Mouse (Mus musculus) embryonic facial prominence, embryonic 15.5 days (tissue): ENCODE measurements around the gene Actl6b. TPM values are rescaled to one million over a fixed set of nuclear protein-coding genes. Genes with fewer than 3 reads are reported as not detected.

Experiments used
- ATAC-seq: fragments of 200-750 bp; cut with Nextera tagmentation; 2 replicates; pipeline ENCODE4 v1.8.0; 2017; ENCODE audit warnings: low read depth, moderate TSS enrichment; ENCODE audit not compliant: insufficient number of reproducible peaks, low FRiP score, low TSS enrichment
- H3K27ac ChIP-seq: fragments of 300-500 bp; sonication (generic); replicated peaks from 2 replicates; pipeline ENCODE4 v1.5.1; 2015; ENCODE audit warnings: mild to moderate bottlenecking, inconsistent platforms
- H3K27me3 ChIP-seq: fragments of 300-500 bp; sonication (generic); 2 replicates; pipeline ENCODE4 v1.6.1; 2015; ENCODE audit warnings: inconsistent platforms
- H3K36me3 ChIP-seq: fragments of 300-500 bp; sonication (generic); 2 replicates; pipeline ENCODE4 v1.6.1; 2015; ENCODE audit warnings: mild to moderate bottlenecking, inconsistent platforms
- H3K4me1 ChIP-seq: fragments of 300-500 bp; sonication (generic); 2 replicates; pipeline ENCODE4 v1.6.1; 2015; ENCODE audit warnings: inconsistent platforms
- H3K4me2 ChIP-seq: fragments of 300-500 bp; sonication (generic); replicated peaks from 2 replicates; pipeline ENCODE4 v1.6.1; 2015; ENCODE audit warnings: mild to moderate bottlenecking, inconsistent platforms
- H3K4me3 ChIP-seq: fragments of 300-500 bp; sonication (generic); replicated peaks from 2 replicates; pipeline ENCODE4 v1.5.1; 2015; ENCODE audit warnings: mild to moderate bottlenecking, inconsistent platforms
- H3K9ac ChIP-seq: fragments of 300-500 bp; sonication (generic); 2 replicates; pipeline ENCODE4 v1.6.1; 2015; ENCODE audit warnings: inconsistent platforms
- H3K9me3 ChIP-seq: fragments of 300-500 bp; sonication (generic); replicated peaks from 2 replicates; pipeline ENCODE4 v1.6.1; 2016; ENCODE audit warnings: inconsistent platforms
- WGBS: fragments of 180-500 bp; shearing (Covaris S2); methylation state at CpG from one replicate; pipeline ENCODE4 v1.1.7; 2015; 5-methylcytosine and 5-hydroxymethylcytosine counted together
- polyA plus RNA-seq: library from polyadenylated mRNA; unstranded; fragments of >200 nt; fragmentation: Nextera tagmentation; extraction: Ambion mirVana; gene quantifications from 2 replicates; pipeline ENCODE4 v1.2.1, GENCODE M21; 2015

Actl6b gene
- polyA plus RNA-seq, 1 experiment from 2014 or later = 2.8 TPM

DNA sequence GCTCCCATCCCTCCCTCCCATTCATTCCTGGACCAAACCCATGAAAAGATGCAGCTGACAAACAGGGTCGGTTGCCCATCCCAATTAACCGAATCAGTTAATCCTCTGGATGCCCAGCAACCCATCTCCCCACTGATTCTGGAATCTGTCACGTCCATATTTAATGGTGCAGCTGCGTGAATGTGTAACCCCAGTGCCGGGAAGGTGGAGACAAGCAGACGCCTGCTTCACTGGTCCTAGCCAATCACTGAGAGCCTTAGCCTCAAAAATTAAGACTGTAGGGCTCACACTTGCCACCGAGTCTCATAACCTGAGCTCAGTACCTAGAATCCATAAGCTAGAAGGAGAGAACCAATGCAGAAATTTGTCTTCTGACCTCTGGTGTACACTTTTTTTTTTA lies 42.6 kb downstream of the Actl6b start:
- H3K36me3 ChIP-seq = peaks cover 8% of the 10 kb centered on the region; the same call in 1 of the 2 replicates
- 82% methylated on average over 7 of the region's 7 CpGs for WGBS
- H3K4me2 ChIP-seq = no peak overlapping the region
- no peak overlapping the region for H3K27ac ChIP-seq
- no peak for ATAC-seq
- no peak overlapping the region for H3K4me3 ChIP-seq
- no peaks in the 10 kb centered on the region for H3K27me3 ChIP-seq
- H3K4me1 ChIP-seq = peaks cover 11% of the 10 kb centered on the region
- H3K9ac ChIP-seq = no peak overlapping the region
- H3K9me3 ChIP-seq = no peaks in the 10 kb centered on the region

DNA sequence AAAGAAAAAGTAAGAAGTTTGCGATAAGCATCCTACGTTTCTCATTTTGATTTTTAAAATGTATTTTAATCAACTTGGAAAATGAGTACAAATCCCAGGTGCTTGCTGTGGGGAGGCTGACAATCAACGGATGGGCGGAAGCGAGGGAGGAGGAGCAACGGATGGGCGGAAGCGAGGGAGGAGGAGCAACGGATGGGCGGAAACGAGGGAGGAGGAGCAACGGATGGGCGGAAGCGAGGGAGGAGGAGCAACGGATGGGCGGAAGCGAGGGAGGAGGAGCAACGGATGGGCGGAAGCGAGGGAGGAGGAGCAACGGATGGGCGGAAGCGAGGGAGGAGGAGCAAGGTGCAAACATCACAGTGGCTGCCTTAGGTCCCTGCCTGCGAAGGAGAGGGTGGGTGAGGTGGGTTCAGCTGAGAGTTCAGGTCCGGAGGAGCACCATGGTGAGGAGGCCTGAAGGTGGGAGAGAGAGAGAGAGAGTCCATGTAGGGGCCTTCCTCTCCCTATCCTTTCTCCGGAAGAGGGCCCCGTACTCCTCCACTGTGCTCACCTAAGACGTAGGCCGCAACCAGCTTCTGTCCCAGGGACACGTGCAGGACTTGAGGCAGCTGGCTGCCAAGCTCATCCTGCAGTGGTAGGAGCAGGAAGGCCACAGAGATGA lies 43.4 kb downstream of the Actl6b start:
- H3K9me3 ChIP-seq = no peaks in the 10 kb centered on the region
- H3K27ac ChIP-seq = 0 out of 2 replicates have a peak overlapping the region, but pooled peaks have one; percentile 34
- H3K4me1 ChIP-seq = peaks cover 11% of the 10 kb centered on the region
- WGBS = 32% methylated on average over 30 of the region's 30 CpGs
- no peaks in the 10 kb centered on the region for H3K27me3 ChIP-seq
- H3K4me2 ChIP-seq = peak overlapping the region; percentile 24; the same call in 1 of the 2 replicates
- H3K4me3 ChIP-seq = 0 out of 2 replicates have a peak overlapping the region, but pooled peaks have one; percentile 7
- H3K9ac ChIP-seq = no peak overlapping the region
- no peak for ATAC-seq
- H3K36me3 ChIP-seq = peaks cover 8% of the 10 kb centered on the region; the same call in 1 of the 2 replicates

GRCm38 (mm10) chr5:137597625-137598024 lies 44.3 kb downstream of the Actl6b start:
- Histone ChIP-seq H3K4me2 (no peak overlapping the region), H3K27ac (no peak overlapping the region), H3K9ac (no peak overlapping the region), H3K4me1 (peaks cover 15% of the 10 kb centered on the region), H3K4me3 (no peak overlapping the region), H3K9me3 (no peaks in the 10 kb centered on the region), H3K27me3 (no peaks in the 10 kb centered on the region), H3K36me3 (peaks cover 8% of the 10 kb centered on the region; the same call in 1 of the 2 replicates)
- WGBS = 91% methylated on average over 6 of the region's 6 CpGs
- ATAC-seq = no peak

DNA sequence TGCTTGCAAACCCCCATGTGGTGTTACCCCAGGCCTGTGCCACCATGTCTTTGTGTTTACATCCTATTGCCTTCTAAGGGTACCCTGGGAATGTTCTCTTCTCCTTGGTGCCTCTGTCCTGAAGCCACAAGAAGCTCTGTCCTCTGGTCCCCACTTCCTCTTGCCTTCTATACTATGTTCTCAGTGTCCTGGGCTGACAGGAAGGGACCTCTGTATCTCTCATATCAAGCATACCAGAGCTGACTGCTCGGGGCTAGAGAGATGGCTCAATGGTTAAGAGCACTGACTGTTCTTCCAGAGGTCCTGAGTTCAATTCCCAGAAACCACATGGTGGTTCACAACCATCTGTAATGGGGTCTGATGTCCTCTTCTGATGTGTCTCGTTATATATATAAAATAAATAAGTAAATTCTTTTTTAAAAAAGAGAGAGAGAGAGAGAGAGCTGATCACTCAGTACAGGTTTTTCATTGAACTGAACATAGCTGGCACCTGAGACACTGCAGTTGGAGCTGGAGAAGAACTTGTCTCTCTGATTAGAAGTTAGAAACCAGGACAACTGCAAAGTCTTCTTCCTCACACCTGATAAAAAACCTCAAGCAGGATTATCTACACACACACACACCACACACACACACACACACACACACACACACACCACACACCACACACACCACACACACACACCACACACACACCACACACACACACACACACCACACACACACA lies 44.9 kb downstream of the Actl6b start:
- no peak overlapping the region for H3K4me2 ChIP-seq
- WGBS = 78% methylated on average over 2 of the region's 2 CpGs
- no peaks in the 10 kb centered on the region for H3K9me3 ChIP-seq
- H3K36me3 ChIP-seq = peaks cover 8% of the 10 kb centered on the region; the same call in 1 of the 2 replicates
- H3K27ac ChIP-seq = no peak overlapping the region
- H3K27me3 ChIP-seq = no peaks in the 10 kb centered on the region
- H3K4me1 ChIP-seq = peaks cover 20% of the 10 kb centered on the region
- ATAC-seq = no peak
- no peak overlapping the region for H3K4me3 ChIP-seq
- H3K9ac ChIP-seq = no peak overlapping the region

DNA sequence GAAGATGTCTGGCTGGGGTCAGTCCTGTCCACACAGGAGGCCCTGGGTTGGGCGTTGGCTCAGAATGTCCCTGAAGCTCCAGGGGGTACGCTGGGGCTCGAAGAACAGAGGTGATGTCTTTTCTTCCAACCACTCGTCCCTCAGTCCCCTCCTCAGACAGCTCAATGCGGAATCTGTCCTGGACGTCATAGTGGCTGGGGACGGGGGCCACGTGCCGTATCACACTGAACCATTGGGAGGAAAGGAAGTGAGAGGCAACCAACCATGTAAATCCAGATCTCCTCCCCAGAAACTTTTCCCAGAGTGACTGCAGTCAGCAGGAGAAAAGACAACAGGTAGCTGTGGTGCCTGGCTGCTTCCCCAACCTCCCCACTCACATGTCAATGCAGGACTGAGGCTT lies 46.3 kb downstream of the Actl6b start:
- ATAC-seq = no peak
- H3K27me3 ChIP-seq = no peaks in the 10 kb centered on the region
- peak overlapping the region; percentile 94 for H3K9ac ChIP-seq
- H3K27ac ChIP-seq = no peak overlapping the region; the same call in 1 of the 2 replicates
- no peaks in the 10 kb centered on the region for H3K9me3 ChIP-seq
- peaks cover 23% of the 10 kb centered on the region for H3K4me1 ChIP-seq
- H3K4me3 ChIP-seq = peak overlapping the region; percentile 72
- WGBS = 48% methylated on average over 9 of the region's 9 CpGs
- peak overlapping the region; percentile 92 for H3K4me2 ChIP-seq
- H3K36me3 ChIP-seq = peaks cover 11% of the 10 kb centered on the region; the same call in 1 of the 2 replicates

DNA sequence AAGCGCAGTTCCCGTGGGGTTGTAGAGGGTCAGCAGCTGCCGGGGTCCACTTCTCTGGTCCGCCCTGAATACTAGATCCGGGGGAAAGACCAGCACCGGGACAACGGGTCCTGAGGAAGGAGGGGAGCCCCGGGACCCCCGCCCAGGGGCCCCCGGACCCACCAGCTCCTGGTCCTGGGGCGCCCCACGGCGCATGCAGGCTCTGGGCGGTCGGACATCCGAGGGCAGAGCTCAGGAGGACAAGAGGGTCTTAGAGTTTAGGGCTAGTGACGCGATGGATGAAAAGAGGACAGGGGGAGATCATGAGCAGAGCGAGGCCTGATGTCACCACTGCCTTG lies 46.9 kb downstream of the Actl6b start:
- Histone ChIP-seq H3K4me3 (peak overlapping the region; percentile 72), H3K27me3 (no peaks in the 10 kb centered on the region), H3K9me3 (no peaks in the 10 kb centered on the region), H3K27ac (peak overlapping the region; percentile 89), H3K9ac (peak overlapping the region; percentile 94), H3K4me2 (peak overlapping the region; percentile 92), H3K4me1 (peaks cover 23% of the 10 kb centered on the region), H3K36me3 (peaks cover 17% of the 10 kb centered on the region)
- 2% methylated on average over 19 of the region's 19 CpGs for WGBS
- ATAC-seq = no peak

- Histone ChIP-seq H3K4me1 (peaks cover 23% of the 10 kb centered on the region), H3K9me3 (no peaks in the 10 kb centered on the region), H3K4me3 (peak within 1 kb of the TSS; percentile 72), H3K4me2 (peak within 1 kb of the TSS; percentile 92), H3K9ac (peak within 1 kb of the TSS; percentile 94), H3K36me3 (peaks cover 23% of the 10 kb centered on the region), H3K27ac (peak within 1 kb of the TSS; percentile 89), H3K27me3 (no peaks in the 10 kb centered on the region)
- peak; percentile 95 for ATAC-seq
- under 1% methylated on average over 41 of the region's 41 CpGs for WGBS
Measured at GRCm38 (mm10) chr5:137600619-137601364, 47.5 kb downstream of the Actl6b start, which contains the start of gene Mospd3. Gene Mospd3 (minus strand): TSS chr5:137601058.

DNA sequence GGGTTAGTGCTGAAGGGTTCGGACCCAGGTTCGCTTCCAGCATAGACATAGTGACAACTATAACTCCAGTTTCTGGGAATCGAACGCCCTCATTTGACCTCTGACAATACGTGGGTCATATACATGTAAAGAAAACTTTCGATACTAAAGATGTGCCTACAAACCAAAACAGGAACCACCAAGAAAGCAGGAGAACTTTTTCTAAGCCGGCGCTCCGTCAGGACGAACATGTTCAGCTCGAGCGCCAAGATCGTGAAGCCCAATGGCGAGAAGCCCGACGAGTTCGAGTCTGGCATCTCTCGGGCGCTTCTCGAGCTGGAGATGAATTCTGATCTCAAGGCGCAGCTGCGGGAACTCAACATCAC lies 48.0 kb downstream of the Actl6b start:
- H3K36me3 ChIP-seq = peaks cover 28% of the 10 kb centered on the region
- peak overlapping the region; percentile 92 for H3K4me2 ChIP-seq
- no peaks in the 10 kb centered on the region for H3K27me3 ChIP-seq
- no peaks in the 10 kb centered on the region for H3K9me3 ChIP-seq
- H3K27ac ChIP-seq = peak overlapping the region; percentile 89
- peaks cover 23% of the 10 kb centered on the region for H3K4me1 ChIP-seq
- under 1% methylated on average over 22 of the region's 22 CpGs for WGBS
- ATAC-seq = no peak
- peak overlapping the region; percentile 33 for H3K9ac ChIP-seq
- H3K4me3 ChIP-seq = peak overlapping the region; percentile 72

- Histone ChIP-seq H3K27ac (no peak overlapping the region), H3K36me3 (peaks cover 29% of the 10 kb centered on the region), H3K4me2 (peak overlapping the region; percentile 53), H3K9ac (peak overlapping the region; percentile 15; the same call in 1 of the 2 replicates), H3K4me3 (peak overlapping the region; percentile 30), H3K4me1 (peaks cover 59% of the 10 kb centered on the region), H3K27me3 (no peaks in the 10 kb centered on the region), H3K9me3 (no peaks in the 10 kb centered on the region)
- no peak for ATAC-seq
- WGBS = 20% methylated on average over 26 of the region's 26 CpGs
Measured at GRCm38 (mm10) chr5:137607860-137608653, 54.7 kb downstream of the Actl6b start.

- Histone ChIP-seq H3K4me1 (peaks cover 61% of the 10 kb centered on the region), H3K9me3 (no peaks in the 10 kb centered on the region), H3K27me3 (no peaks in the 10 kb centered on the region), H3K27ac (no peak overlapping the region), H3K4me2 (peak overlapping the region; percentile 53), H3K9ac (peak overlapping the region; percentile 15; the same call in 1 of the 2 replicates), H3K4me3 (peak overlapping the region; percentile 30), H3K36me3 (peaks cover 29% of the 10 kb centered on the region)
- WGBS = 21% methylated on average over 23 of the region's 23 CpGs
- ATAC-seq = no peak
Measured at GRCm38 (mm10) chr5:137608654-137609190, 55.4 kb downstream of the Actl6b start.
